Mouse (Mus musculus) left cerebral cortex, postnatal 25 days (tissue): ENCODE measurements at regions not wholly inside any gene's neighbourhood (a gene's known extent, or its start where the extent isn't known, plus 50 kb on each side); places are given as distances from the start of the nearest gene placed in this dataset.

Source experiments
- DNase-seq, 2 experiments: peaks; one replicate each; pipeline ENCODE4 v3.0.0; 2022; ENCODE audit warnings: low spot score in 2 of 2, mixed read lengths in 1 of 2
- intact Hi-C: fragments of 180-260 bp; cut with DNase I; formaldehyde crosslinking; loops from one replicate; pipeline ENCODE4 v1.15.1; 2025

DNA sequence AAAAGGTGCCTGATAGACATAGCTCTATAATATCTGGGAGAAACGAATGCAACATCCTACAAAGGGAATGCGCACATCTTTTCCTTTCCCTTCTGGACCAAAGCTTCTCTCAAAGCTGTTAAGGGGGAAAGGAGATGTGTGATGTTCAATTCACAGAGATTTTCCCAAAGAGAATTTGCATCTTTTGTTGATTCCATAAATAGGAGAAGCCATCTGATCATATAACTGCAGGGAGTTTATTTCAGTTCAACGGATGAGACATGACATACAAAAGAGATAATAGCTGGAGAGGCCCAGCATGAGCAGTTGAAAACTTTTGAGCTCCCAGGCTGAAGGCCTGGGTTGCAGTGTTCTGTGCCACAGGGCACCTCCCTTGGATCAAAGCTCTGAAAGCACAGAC is 1169.1 kb downstream of the Sorcs3 start:
- peak; percentile 5 to 69 for DNase-seq

DNA sequence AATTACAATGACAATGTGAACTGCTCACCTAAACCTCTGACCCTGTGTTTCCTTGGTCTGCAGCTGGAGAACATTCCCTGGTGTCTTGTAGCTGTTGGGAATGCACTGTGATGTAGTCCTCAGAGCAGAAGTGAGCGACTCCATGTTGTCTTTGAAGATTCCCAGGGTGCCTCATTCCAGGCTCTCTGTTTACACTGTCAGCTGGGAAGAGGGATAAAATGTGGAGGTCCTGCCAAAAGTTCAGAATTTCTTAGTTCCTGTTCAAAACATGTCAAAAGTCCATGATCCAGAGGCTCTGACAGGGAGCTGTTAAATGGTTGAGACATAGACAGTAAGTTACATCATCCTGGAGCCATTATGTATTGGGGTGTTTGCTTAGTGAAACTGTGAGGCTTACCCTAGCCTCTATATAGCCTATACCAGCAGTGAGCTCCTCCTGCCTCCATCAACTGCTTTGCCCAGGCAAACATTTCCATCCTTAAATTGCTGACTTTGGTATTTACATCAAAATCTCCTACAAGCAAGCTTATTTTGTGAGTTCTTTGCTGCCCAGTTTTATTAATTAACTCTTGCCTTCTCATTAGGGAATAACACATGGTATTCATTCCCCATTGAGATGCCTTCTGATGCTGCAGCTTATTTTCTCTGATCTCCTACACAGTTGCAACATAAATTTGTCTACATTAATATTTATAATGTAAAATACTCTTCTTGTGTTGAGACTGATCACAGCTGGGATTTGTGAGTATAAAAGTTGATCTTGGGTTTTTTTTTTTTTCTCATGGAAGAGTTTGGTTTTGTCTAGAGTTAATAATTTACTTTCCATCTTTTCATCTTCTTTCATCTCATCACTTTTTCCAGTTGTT is 1170.2 kb downstream of the Sorcs3 start:
- no peak for DNase-seq
- intact Hi-C loops: no loop called here

More for the DNA sequence above, 1169.1 kb downstream of the Sorcs3 start:
- intact Hi-C loops: no loop called here

DNA sequence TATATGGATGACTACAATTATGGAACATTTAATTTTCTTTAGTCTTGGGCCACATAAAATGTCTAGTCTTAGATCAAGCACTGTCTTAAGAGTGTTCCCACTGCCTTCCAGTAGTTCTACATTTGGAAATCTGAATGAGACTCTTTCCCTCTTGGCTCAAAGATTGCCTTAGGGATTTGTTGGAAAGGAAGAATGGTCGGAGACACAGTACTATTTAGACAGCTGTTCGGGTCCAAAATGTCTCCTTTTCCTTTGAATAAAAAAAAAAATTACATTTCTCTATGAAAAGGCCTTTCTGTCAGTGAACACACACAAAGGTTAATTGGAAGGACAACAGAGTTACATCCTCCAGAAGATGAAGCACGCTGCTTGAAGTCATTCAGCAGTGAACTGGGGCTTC is 1173.8 kb downstream of the Sorcs3 start:
- intact Hi-C loops: no loop called here
- DNase-seq: peak in 1 of 2 experiments; percentile 3

DNA sequence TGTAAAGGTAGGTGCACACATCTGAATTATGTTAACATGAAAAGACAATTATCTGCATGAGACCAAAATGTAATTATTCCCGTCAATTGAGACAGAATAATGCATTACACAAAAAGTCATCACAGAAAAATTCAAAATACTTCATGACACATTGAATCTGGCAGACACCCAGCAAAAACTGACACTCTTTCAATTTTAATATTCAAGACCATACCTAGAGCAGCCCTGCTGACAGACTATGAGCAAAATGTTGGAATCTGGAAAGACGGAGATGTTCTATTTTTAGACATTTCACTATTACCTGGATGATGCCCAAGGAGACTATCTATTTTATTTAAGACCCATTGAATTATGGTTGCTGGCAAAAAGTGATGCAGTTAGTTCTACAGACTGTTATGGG is 1190.4 kb downstream of the Sorcs3 start:
- intact Hi-C loops: no loop called here
- no peak for DNase-seq

DNA sequence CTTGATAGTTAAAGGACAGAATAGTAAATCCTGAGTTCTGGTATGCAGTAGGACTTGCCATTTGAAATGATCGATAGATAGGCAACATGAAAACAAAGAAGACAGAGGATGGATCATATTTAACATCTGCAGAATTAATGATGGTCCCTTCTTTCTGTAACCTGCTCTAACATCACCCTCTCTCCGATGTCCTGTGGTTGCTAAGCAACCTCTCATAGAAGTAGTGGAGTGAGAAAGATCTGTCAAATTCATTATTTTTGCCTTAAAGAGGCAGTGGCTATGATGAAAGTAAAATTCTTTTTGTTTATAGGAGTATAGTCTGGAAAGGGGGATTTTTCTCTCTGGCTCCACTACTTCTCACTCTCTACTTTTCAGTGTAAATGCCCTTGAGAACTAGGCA is 1209.5 kb downstream of the Sorcs3 start:
- DNase-seq: no peak
- intact Hi-C loops: no loop called here

DNA sequence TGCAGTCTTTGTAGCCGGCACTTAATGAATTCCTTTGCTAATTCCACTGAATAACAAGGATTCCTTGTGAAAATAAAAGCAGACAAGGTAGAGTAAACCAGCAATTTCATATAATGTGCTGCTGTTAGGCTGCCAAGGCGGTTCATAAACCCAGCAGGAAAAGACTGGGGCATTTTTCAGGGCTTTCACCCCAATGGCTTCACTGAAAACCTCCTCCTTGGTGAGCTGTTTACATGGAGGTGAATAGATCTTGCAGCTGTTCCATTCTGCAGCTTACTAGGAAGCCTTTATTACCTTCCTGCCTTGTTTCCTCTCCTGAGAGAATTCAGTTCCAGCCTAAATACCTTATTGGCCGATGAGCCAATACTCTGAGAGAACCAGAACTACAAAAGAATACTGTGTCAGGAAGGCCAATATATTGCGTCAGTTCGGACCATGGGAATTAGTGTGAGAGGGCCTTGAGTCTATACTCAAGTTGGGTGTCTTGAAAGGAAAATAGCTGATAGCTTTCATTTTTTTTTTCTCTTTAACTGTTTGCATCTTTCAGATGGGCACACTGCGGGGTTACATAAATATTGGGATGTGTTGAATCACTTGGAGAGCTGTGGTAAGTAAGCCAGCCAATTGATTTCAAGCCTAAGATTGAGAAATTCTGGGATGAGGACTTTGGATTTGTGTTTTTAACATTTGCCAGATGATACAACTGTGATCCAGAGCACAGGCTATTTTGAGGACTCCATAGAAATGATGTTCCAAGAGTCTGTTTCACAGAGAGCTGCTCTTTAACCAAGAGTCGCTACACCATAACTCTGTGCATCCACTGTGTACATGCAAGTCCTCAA is 1217.5 kb downstream of the Sorcs3 start:
- intact Hi-C loops: no loop called here
- peak in 1 of 2 experiments; percentile 25 for DNase-seq
